Mouse (Mus musculus) erythroblast, embryonic 14.5 days (primary cell): ENCODE data around the gene Olfr222. TPM values are rescaled to one million over a fixed set of nuclear protein-coding genes. Genes with fewer than 3 reads are reported as not detected.

Source experiments
- H3K27me3 ChIP-seq: 2 replicates; pipeline ENCODE4 v1.6.1; 2012; ENCODE audit warnings: inconsistent platforms; ENCODE audit not compliant: control insufficient read depth
- H3K36me3 ChIP-seq: 2 replicates; pipeline ENCODE4 v1.6.1; 2012; ENCODE audit warnings: mild to moderate bottlenecking, inconsistent platforms; ENCODE audit not compliant: control insufficient read depth
- H3K4me1 ChIP-seq: 2 replicates; pipeline ENCODE4 v1.6.1; 2012; ENCODE audit warnings: inconsistent platforms; ENCODE audit not compliant: control insufficient read depth
- H3K4me3 ChIP-seq: replicated peaks from 2 replicates; pipeline ENCODE3; 2012; ENCODE audit warnings: moderate library complexity, mild to moderate bottlenecking, inconsistent platforms
- H3K9me3 ChIP-seq: 2 replicates; pipeline ENCODE4 v1.6.1; 2012; ENCODE audit warnings: low read length, inconsistent platforms, mixed read lengths; ENCODE audit not compliant: control insufficient read depth
- GATA1 ChIP-seq: IDR thresholded peaks from 2 replicates; pipeline ENCODE4 v1.6.1; 2012; ENCODE audit warnings: low read length, inconsistent platforms, mixed read lengths
- TAL1 ChIP-seq: IDR thresholded peaks from 3 replicates; pipeline ENCODE4 v1.6.1; 2012; ENCODE audit warnings: low read length, inconsistent platforms, mixed read lengths
- polyA plus RNA-seq: library from polyadenylated mRNA; stranded (reverse); fragments of >175 nt; gene quantifications from 2 replicates; pipeline ENCODE4 v1.2.3, GENCODE M21; 2012

Olfr222 gene
- polyA plus RNA-seq, 1 experiment: not detected

GRCm38 (mm10) chr11:59530870-59531535 is 45.0 kb downstream of the Olfr222 start:
- Histone ChIP-seq H3K9me3 (no peaks in the 10 kb centered on the region), H3K27me3 (no peaks in the 10 kb centered on the region), H3K4me1 (no peaks in the 10 kb centered on the region), H3K36me3 (no peaks in the 10 kb centered on the region), H3K4me3 (no peak overlapping the region)
- TF ChIP-seq TAL1 (no peak), GATA1 (no peak)

GRCm38 (mm10) chr11:59530221-59530620 is 45.8 kb downstream of the Olfr222 start:
- H3K27me3 ChIP-seq: no peaks in the 10 kb centered on the region
- TF ChIP-seq TAL1: no peak
- TF ChIP-seq GATA1: no peak

GRCm38 (mm10) chr11:59526472-59527080 is 49.5 kb downstream of the Olfr222 start, which contains the start of gene Zkscan17:
TSS of gene Zkscan17 (minus strand) at chr11:59526751.
- H3K4me3 ChIP-seq: no peak within 1 kb of the TSS
- peaks cover 4% of the 10 kb centered on the region for H3K9me3 ChIP-seq
- no peaks in the 10 kb centered on the region for H3K4me1 ChIP-seq
- H3K27me3 ChIP-seq: no peaks in the 10 kb centered on the region
- TF ChIP-seq TAL1 (no peak), GATA1 (no peak)
- no peaks in the 10 kb centered on the region for H3K36me3 ChIP-seq

More at GRCm38 (mm10) chr11:59530221-59530620, 45.8 kb downstream of the Olfr222 start:
- no peaks in the 10 kb centered on the region for H3K4me1 ChIP-seq
- no peaks in the 10 kb centered on the region for H3K9me3 ChIP-seq
- H3K36me3 ChIP-seq: no peaks in the 10 kb centered on the region
- H3K4me3 ChIP-seq: no peak overlapping the region

GRCm38 (mm10) chr11:59525237-59525636 is 50.8 kb downstream of the Olfr222 start:
- H3K4me3 ChIP-seq: no peak overlapping the region
- no peaks in the 10 kb centered on the region for H3K27me3 ChIP-seq
- no peaks in the 10 kb centered on the region for H3K36me3 ChIP-seq
- H3K4me1 ChIP-seq: no peaks in the 10 kb centered on the region
- TF ChIP-seq TAL1 (no peak), GATA1 (no peak)
- H3K9me3 ChIP-seq: peaks cover 4% of the 10 kb centered on the region

GRCm38 (mm10) chr11:59524150-59524549 is 51.9 kb downstream of the Olfr222 start:
- Histone ChIP-seq H3K9me3 (peaks cover 4% of the 10 kb centered on the region), H3K27me3 (no peaks in the 10 kb centered on the region), H3K4me3 (no peak overlapping the region), H3K4me1 (no peaks in the 10 kb centered on the region), H3K36me3 (no peaks in the 10 kb centered on the region)
- TF ChIP-seq TAL1 (no peak), GATA1 (no peak)

Other genes starting within 250 kb of the Olfr222 start
- gene Prss38, start 200.6 kb downstream of the Olfr222 start, polyA plus RNA-seq: 0.06 TPM in 1 of 2 replicates, not detected in the other
- 0.17 and 0.33 TPM in 2 replicates for gene Jmjd4, start 126.2 kb downstream of the Olfr222 start, polyA plus RNA-seq
- 0.51 and 0.58 TPM in 2 replicates for gene Snap47, start 125.0 kb downstream of the Olfr222 start, polyA plus RNA-seq
- gene Zfp867, start 103.8 kb downstream of the Olfr222 start, polyA plus RNA-seq: not detected in 2 replicates
- gene Zkscan17, start 49.5 kb downstream of the Olfr222 start, polyA plus RNA-seq: 0.22 and 0.50 TPM in 2 replicates
- 0.04 and 0.06 TPM in 2 replicates for gene Nlrp3, start 34.7 kb downstream of the Olfr222 start, polyA plus RNA-seq
- not detected in 2 replicates for gene Olfr223, start 17.1 kb upstream of the Olfr222 start, polyA plus RNA-seq
- gene Mprip, start 85.1 kb upstream of the Olfr222 start, polyA plus RNA-seq: 3.0 and 3.4 TPM in 2 replicates
- gene Pld6, start 211.4 kb upstream of the Olfr222 start, polyA plus RNA-seq: not detected in 2 replicates
- 0.28 and 0.94 TPM in 2 replicates for gene Flcn, start 233.8 kb upstream of the Olfr222 start, polyA plus RNA-seq